Mouse (Mus musculus): ENCODE measurements around the gene Fbxo8.

DNA sequence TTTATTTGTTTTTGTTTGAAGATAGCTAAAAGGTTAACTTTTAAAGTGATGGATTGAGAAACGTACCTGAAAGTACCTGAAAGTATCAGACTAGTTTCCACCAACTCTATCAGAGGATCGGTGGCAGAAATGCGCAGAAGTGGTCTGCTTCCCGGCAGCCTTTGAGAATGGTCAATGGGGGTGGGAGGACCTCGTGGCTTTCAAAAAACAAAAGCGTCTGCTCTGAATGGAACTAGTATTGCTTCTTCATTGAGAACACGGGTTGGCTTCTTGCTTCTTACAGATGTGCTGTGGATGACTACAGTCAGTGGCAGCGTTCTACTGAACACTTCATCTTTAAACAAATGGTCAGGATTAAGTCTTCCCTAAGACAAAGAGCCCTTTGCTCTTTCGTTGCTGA lies 68.7 kb downstream of the Fbxo8 start:
- TF ChIP-seq POLR2A (IDR thresholded peaks at IDR 0.05; ENCODE audit: extremely low read depth, insufficient read depth, low read length), result no peak
- TF ChIP-seq CTCF (IDR thresholded peaks at IDR 0.05; ENCODE audit: extremely low read depth, insufficient read depth, low read length), result no peak

All from cortical plate, adult 2 months (tissue).